Mouse (Mus musculus) thymus, postnatal 14 days (tissue): Measurements from ENCODE around the gene Anks4b.
A peak's percentile ranks its signal among the peaks of the same experiment; 100 is the strongest.

ENCODE experiments used
- DNase-seq: peaks from one replicate; pipeline ENCODE4 v3.0.0; 2021

The Anks4b gene

GRCm38 (mm10) chr7:120173603-120174244 lies at the start of gene Anks4b:
Gene Anks4b (plus strand): TSS chr7:120173858.
- no peak for DNase-seq

- DNase-seq: peak; percentile 23
Measured at GRCm38 (mm10) chr7:120124844-120125243, 48.8 kb upstream of the Anks4b start.

DNA sequence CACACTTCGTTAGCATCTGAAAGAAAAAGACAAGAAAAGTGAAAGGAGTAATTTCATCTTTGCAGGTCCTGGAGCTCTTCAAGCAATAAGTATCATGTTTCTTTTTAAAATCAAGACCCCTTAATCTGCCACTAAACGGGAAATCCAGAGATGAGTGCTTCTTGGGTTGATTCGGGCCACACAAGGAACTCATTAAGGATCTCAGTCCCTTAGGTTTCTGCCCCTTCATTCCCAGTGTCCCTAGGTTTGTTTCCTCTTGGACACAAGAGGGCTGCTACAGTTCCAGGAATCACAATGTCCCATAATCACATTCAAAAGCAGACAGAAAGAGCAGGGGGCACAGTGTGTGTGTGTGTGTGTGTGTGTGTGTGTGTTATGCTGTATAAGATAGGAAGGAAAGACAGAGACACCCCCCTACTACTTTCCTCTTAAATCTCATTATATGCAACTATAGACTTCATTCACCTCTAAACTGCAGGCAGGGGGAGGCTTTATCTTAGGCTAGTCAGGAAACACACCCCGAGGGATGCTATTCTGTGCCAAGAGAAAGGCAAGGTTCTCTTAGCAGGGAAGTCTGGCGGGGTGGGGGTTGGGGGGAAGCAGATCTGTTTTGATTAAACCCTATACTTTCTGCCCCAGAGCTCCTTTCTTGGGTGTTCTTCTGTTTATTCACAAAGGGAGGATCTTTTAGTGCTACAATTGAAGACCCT lies 46.5 kb upstream of the Anks4b start:
- DNase-seq: no peak

GRCm38 (mm10) chr7:120127686-120128059 lies 46.0 kb upstream of the Anks4b start:
- DNase-seq: no peak

DNA sequence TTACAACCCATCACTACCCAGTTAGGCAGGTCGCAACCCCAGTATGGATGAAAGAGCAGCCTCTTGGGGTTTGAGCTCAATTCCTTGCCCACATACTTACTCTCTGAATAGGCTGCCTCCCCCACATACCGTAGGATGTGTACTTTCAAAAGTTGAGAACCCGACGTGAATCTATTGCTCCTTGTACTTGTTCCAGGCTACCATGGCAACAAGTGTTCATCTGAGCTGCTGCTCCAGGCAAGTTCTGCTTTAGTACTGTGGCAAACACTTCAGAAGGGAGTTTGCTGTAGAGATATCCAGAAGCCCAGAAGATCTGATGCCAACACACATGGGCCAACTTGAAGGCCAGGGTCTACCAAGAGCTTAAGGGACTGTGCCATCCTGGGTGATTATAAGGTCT lies 44.7 kb upstream of the Anks4b start:
- DNase-seq: no peak

GRCm38 (mm10) chr7:120142743-120143142 lies 30.9 kb upstream of the Anks4b start:
- no peak for DNase-seq

DNA sequence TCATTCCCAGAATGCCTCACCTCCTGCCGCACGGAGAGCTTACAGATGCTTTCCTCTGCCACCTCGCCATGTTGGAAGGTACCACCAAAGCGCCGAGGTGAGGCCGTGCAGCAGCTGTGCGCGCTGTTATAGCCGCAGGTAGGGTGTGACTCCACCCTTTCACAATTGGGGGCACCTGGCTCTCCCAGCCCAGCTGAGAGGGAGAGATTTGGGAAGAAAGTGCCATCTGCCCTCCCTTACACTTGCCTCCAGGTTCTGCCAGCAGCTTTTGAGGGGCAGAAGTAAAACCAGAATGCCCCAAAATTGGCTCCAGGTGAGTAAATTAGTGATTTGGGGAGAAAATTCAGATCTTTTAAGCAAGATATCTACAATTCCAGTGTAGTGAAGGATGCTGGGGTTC lies 28.5 kb upstream of the Anks4b start, which contains the start of gene Zp2:
Zp2 (minus strand) TSS at position 101 of the 400 bp plus-strand sequence.
- DNase-seq: no peak

GRCm38 (mm10) chr7:120150257-120150656 lies 23.4 kb upstream of the Anks4b start:
- no peak for DNase-seq

DNA sequence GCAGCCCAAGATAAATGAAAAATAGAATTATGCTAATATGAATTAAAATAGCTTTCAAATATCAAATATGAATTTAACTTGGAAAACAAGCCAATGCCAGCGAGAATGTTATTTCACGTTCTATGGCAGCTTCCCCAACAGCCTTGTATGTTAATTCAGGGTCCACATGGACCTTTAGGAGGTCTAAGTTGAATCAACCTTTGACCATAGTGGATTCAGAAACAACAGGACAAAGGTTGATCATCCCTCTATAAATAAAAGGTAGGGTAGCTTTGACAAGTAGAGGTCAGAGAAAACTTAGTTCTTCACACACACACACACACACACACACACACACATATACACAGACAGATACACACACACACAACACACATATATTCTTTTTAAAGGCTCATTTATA lies 22.8 kb upstream of the Anks4b start:
- DNase-seq: no peak

GRCm38 (mm10) chr7:120156841-120157409 lies 16.7 kb upstream of the Anks4b start:
- DNase-seq: no peak

GRCm38 (mm10) chr7:120157575-120158061 lies 16.0 kb upstream of the Anks4b start:
- DNase-seq: no peak

- no peak for DNase-seq
Measured at GRCm38 (mm10) chr7:120158121-120158613, 15.5 kb upstream of the Anks4b start.

DNA sequence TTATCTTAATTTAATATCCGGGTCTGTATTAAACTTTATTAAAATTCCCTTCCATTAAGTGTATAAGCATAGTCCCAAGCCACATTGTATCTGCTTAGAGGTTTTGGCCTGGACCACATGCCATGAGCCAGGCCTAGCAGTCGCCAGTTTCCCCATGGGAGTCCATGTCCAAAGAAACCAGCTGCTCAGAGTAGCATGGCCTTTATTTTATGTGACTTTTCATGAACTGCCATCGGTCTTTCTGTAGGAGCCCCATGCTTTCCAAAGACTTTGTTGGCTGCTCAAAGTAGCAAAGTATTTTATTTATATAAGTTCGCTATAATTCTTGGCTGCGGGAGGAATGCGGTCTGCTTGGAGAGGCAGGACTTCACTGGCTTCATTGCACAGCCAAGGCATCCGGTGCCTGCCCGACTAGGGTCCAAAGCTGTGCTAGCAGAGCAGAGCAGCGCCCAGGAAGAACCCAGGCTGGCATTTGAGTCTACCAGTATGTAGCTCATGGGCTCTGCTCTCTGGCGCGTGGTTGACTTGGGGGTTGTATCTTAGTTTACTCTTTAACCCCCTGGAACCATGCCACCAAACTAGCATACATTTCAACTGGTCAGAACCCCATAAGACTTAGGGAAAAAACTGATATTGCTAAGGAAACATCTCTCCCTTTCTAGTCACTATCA lies 9.9 kb upstream of the Anks4b start:
- DNase-seq: no peak

DNA sequence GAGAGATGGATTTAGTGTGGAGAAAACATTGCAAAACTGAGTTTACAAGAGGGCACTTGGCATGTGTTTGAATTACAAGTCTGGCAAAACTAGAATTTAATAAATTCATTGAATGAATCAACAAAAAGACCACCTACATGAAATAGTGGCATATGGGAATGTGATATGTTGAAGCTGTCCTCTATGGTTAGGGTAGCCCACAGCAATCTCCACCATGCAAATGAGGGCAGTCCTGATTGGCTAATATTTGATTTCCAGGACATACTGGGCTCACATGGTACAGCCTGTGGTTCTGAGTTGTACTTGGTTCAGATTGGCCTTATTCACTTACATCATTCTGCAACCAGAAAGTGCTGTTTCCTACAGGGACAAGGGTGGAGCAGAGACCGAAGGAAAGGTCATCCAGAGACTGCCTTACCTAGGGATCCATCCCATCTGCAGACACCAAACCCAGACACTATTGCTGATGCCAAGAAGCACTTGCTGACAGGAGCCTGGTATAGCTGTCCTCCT lies 1.4 kb upstream of the Anks4b start:
- no peak for DNase-seq

GRCm38 (mm10) chr7:120174723-120175504 lies 1.3 kb downstream of the Anks4b start:
- no peak for DNase-seq

DNA sequence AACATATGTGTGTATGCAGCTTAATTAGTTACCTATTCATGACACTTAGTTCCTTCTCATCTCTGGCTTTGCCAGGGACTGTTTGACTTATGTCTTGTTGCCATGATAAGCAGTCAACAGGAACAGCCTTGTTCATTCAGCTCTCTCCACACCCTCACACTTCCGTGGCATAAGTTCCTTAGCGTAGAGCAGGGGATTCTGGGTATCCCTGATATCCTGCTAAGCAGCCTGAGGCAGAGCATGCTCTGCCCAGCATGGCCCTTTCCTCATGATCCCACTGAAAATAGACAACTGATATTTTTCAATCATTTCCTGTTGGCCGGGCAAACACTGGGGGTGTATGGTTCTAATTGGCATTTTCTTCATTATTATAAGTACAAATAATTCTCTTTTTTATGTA lies 4.0 kb downstream of the Anks4b start:
- no peak for DNase-seq

DNA sequence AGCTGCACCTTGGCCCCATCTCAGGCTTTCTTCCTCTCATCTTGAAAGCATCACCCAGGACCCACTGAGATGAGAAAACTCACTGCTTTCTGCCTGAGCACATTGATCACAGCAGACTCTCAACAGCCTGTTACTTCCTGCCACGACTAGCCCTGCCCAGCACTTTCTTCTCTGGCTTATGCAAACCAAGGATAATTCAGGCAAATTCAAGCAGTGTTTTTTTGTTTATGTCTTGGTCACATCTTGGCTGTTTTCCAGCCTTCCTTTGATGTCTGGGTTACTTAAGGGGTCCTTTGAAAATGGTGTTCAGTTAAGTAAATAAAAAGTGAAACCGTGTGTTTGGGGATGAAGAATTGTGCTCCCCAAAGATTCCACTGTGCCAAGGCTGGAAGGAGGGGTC lies 5.3 kb downstream of the Anks4b start:
- DNase-seq: no peak

GRCm38 (mm10) chr7:120180547-120180946 lies 6.9 kb downstream of the Anks4b start:
- no peak for DNase-seq

- DNase-seq: no peak
Measured at GRCm38 (mm10) chr7:120181401-120182230, 8.0 kb downstream of the Anks4b start.

DNA sequence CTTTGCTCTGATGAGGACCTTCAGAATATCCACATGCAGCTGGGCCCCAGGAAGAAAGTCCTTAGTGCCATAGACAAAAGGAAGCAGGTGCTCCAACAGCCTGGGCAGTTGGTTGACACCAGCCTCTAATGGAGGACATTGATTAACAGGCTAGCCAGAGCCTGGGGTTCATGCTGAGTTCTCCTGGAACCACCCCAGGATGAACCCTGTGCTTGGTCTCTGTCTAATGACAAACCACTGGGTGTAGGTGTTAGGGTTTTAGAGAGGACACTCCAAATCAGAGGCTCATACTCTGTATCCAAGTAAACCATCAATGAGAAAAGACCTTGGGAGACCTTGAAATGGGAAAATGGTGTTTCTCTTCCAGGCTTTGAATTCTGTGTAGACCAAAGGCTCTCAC lies 9.2 kb downstream of the Anks4b start:
- no peak for DNase-seq

DNA sequence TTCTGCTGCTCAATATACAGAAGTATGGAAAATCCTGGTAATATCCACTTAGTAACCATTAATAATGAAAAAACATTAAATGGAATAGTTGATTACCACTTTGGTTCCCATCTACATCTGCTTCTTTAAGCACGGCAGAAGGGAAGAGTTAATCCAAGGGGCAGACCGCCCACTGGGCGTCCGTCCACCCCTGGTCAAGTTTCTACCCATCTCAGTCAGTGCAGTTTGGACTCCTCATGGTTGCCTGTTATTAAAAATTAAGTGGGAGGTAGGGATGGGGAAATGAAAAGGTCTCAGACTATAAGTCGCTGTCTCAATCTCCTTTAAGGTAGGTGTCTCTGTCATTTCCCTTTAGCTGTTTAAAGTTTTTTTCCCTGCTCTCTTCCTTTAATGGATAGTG lies 15.3 kb downstream of the Anks4b start:
- no peak for DNase-seq
